Mouse (Mus musculus): ENCODE data around the gene Ftsj3. TPM values are rescaled to one million over a fixed set of nuclear protein-coding genes. Genes with fewer than 3 reads are reported as not detected.

Ftsj3 gene
- polyA plus RNA-seq, 1 experiment from 2014 or later = 38.8 TPM

DNA sequence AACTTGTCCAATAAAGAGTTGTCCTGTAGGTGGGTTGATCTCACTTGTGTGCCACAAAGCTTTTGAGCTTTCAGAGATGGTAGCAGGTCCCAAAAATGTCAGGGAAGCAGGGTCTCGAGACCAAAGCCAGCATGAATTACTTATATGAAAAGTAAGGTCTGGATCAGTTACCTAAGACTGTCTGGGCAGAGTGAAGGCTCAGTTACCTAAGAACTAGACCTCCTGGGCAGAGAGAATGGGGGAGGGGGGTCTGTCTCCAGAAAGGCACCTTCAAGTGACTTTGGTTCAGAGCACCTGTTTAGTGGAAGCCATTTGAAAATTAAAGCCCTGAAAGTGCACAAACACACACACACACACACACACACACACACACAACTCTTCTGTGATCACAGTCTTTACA is 18.5 kb upstream of the Ftsj3 start:
- H3K79me2 ChIP-seq (ENCODE audit: inconsistent target) = peaks cover 28% of the 10 kb centered on the region

DNA sequence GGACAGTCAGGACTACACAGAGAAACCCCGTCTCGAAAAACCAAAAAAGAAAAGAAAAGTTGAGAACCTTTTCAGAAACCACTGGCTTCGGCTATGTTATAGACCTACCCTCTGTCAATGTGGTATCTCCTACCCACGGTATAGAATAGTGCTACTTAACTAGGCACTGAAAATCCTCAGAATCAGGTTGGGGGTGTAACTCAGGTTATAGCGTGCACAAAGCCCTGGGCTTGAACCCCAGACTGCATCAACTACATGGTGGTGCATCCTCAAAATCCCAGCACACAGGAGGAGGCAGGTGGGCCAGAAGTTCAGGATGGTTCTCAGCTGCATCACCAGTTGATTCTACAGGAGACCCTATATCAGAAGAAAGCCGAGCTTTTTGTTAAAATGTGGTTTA is 17.9 kb upstream of the Ftsj3 start:
- WGBS (ENCODE audit: missing documents) = 87% methylated on average over 6 of the region's 6 CpGs
- H3K4me3 ChIP-seq (ENCODE audit: inconsistent target) = peak overlapping the region; percentile 40; the same call in 1 of the 2 replicates
- 0 out of 2 replicates have a peak overlapping the region, but pooled peaks have one; percentile 61 for H3K27ac ChIP-seq

More for the DNA sequence above, 18.5 kb upstream of the Ftsj3 start:
- H3K27ac ChIP-seq = no peak overlapping the region
- H3K36me3 ChIP-seq (ENCODE audit: inconsistent target) = no peaks in the 10 kb centered on the region
- WGBS (ENCODE audit: missing documents) = 100% methylated on average over 1 of the region's 1 CpGs
- no peak overlapping the region for H3K4me3 ChIP-seq (ENCODE audit: inconsistent target)

DNA sequence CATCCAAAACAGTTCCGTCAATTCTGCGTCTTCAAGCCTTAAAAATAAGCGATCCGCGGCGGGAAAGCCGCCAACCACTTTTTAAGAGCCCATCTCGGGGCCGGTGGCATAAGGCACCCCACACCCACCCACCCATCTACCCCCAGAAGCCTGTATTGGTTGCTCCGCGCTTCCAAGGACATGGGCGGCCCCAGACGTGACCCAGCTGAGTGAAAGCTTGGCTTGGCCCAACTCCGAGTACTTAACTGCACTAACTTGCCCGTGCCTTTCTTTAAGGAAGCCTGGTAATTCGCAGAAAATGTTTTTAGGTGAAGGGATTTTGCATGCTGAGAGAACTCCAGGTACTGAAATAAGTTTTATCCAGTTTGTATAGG is 17.4 kb upstream of the Ftsj3 start:
- Histone ChIP-seq H3K79me2 (ENCODE audit: inconsistent target) (peaks cover 39% of the 10 kb centered on the region), H3K4me3 (ENCODE audit: inconsistent target) (peak overlapping the region; percentile 40), H3K27ac (peak overlapping the region; percentile 61), H3K36me3 (ENCODE audit: inconsistent target) (no peaks in the 10 kb centered on the region)
- WGBS (ENCODE audit: missing documents) = 13% methylated on average over 16 of the region's 16 CpGs

More for the DNA sequence above, 17.9 kb upstream of the Ftsj3 start:
- Histone ChIP-seq H3K79me2 (ENCODE audit: inconsistent target) (peaks cover 34% of the 10 kb centered on the region), H3K36me3 (ENCODE audit: inconsistent target) (no peaks in the 10 kb centered on the region)

DNA sequence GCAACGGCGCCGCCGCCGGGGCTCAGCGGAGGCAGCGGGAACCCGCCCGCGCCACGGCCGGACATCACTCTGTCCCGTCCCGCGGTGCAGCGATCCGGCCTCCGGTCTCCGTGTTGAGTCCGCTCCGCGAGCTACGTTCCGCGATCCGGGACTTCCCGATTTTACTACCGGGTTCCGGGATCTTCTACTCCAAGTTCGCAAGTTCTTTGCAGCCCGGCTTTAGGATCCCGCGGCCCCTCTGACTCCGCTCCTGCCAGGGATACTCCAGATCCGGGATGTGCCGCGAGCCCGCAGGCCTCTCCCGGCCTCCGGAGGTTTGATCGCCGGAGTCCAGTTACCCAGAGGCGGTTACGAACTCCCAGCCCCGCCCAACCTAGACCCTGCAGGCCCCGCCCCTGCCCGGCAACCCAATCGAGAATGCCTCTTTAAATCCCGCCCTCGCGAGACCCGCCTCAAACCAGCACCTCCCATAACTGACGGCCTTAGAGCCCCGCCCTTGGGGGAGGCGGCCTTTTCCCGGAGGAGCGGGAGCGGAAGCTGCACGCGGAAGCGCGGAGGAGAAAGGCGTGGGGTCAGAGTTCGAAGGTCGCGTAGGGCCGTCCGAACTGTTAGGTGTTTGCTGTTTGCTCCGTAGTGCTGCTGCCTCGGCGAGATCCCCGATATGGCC is 16.9 kb upstream of the Ftsj3 start, which contains the start of gene Smarcd2:
Gene Smarcd2, minus strand, starts transcription at position 329 of the 667 bp plus-strand sequence.
- Histone ChIP-seq H3K27ac (peak within 1 kb of the TSS; percentile 61), H3K79me2 (ENCODE audit: inconsistent target) (peaks cover 44% of the 10 kb centered on the region), H3K4me3 (ENCODE audit: inconsistent target) (peak within 1 kb of the TSS; percentile 91), H3K36me3 (ENCODE audit: inconsistent target) (peaks cover 1% of the 10 kb centered on the region; the same call in 1 of the 2 replicates)
- under 1% methylated on average over 72 of the region's 72 CpGs for WGBS (ENCODE audit: missing documents)

DNA sequence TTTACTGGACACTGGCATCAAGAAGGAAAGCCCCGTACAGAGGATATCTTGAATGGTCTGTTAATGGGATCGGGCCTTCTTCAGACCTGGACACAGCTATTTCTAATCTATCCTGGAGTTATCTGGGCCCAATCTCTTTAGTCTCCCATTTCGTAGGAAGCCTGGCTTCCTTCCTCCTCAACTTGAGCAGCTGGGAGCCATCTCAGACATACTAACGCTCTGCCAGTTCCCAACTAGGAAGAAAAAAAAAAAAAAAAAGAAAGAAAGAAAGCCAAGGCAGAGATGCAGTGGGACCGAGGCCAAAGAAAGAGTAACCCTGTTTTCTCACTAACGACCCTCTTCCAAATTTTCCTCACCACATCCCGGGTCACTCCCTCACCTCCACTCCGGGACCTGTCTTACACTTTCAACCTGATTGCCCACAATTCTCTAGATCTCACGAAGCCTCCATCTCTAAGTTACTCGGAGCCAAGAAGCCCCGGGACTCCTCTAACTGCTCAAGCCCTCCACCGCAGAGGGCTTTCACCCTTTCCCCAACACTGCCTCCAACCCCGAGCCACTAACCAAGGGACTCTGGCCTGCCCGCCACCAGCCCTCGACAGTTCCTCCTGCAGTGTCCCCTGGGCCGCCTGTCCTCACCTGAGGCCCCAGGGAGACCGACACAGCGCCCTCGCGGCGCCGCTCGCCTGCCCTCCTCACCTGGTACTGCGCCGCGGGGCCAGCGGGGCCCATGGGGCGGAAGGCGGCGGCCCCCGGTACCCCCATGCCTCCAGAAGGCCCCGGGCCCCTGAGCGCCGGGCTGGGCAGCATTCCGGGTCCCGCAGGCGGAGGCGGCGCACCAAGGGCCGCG is 16.1 kb upstream of the Ftsj3 start:
- peak overlapping the region; percentile 91 for H3K4me3 ChIP-seq (ENCODE audit: inconsistent target)
- WGBS (ENCODE audit: missing documents) = under 1% methylated on average over 31 of the region's 41 CpGs
- H3K79me2 ChIP-seq (ENCODE audit: inconsistent target) = peaks cover 52% of the 10 kb centered on the region
- peaks cover 9% of the 10 kb centered on the region; the same call in 1 of the 2 replicates for H3K36me3 ChIP-seq (ENCODE audit: inconsistent target)
- peak overlapping the region; percentile 58 for H3K27ac ChIP-seq

DNA sequence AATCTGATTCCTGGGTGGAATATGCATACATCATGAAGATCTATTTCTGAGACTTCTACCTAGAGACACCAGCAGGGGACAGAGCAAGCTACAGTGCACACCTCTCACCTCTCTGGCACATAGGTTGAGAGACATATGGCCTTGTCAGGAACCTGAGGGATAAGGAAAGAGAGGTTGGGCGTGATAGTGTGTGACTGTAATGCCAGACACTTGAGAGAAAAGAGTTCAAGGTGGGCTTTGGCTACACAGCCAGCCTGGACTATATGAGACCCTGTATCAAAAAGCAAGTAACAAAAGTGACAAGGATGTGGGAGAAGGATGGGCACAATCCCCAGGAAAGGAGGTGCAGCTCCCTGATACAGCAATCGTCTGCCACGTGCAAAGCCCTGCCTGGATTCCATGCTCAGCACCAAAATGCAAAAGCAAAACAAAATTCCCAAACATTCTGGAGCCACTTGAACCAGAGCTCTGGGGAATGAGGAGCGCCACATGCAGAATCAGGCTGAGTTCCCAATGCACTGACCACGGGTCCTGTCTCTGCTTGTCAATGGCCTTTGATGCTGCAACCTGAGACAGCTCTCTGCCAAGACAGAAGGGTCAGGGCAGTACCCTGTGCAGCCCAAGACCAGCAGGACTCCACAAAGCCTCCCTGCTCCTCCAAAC is 15.4 kb upstream of the Ftsj3 start:
- Histone ChIP-seq H3K79me2 (ENCODE audit: inconsistent target) (peaks cover 55% of the 10 kb centered on the region), H3K36me3 (ENCODE audit: inconsistent target) (peaks cover 16% of the 10 kb centered on the region; the same call in 1 of the 2 replicates), H3K27ac (peak overlapping the region; percentile 58), H3K4me3 (ENCODE audit: inconsistent target) (peak overlapping the region; percentile 91)
- 37% methylated on average over 5 of the region's 5 CpGs for WGBS (ENCODE audit: missing documents)

DNA sequence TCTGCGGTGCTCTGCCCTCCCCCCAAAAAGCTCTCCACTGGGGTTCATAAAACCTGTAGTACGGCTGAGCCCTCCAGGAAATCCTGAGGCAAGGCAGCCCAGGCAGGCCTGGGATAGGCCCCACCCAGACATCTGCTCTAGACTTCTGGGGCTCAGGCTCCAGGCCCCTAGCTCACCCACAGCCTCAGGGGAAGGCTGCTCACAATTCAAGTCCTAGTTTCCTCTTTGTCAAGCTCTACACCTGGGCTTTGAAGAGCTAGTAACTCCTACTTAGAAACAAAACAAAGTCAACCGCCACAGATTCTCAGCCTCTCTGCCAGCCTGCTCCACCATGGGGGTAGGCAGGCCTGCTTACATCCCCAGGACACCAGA is 13.2 kb upstream of the Ftsj3 start:
- no peak overlapping the region for H3K4me3 ChIP-seq (ENCODE audit: inconsistent target)
- no peak overlapping the region for H3K27ac ChIP-seq
- WGBS (ENCODE audit: missing documents) = 55% methylated on average over 3 of the region's 3 CpGs
- H3K36me3 ChIP-seq (ENCODE audit: inconsistent target) = peaks cover 36% of the 10 kb centered on the region
- peaks cover 55% of the 10 kb centered on the region for H3K79me2 ChIP-seq (ENCODE audit: inconsistent target)

DNA sequence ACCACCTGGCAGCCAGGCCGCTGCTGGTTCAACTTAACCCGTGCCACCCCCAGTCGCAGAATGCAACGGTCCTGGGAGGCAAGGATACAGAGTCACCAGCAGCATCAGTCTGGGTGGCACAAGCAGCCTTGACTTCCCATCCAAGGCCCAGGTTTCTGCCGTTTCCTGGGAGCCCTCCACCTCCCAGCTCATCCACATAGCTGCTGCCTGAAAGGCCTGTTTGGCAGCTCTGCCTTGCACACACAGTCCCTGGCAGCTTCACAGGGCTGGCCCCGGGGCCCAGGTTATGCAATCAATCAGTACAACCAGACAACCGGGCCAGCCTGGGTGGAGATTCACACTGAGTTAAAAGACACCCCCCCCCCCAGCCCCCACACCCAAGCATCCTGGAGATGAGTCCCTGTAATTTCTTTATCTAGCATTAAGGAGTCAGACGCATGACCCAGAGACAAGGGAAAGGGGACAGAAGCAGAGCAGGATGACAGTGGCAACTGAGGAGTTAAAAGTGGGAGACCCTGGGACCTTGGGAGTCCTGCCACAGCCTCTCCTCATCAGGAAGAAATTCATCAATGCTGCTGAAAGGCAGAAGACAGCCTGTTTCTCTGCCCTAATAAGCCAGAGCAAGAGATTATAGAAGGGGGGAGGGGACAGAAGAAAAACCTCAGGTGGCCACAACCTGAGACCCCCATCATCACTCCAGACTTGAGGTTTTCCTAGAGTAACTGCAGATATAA is 12.6 kb upstream of the Ftsj3 start:
- 54% methylated on average over 8 of the region's 8 CpGs for WGBS (ENCODE audit: missing documents)
- peaks cover 55% of the 10 kb centered on the region for H3K79me2 ChIP-seq (ENCODE audit: inconsistent target)
- no peak overlapping the region for H3K4me3 ChIP-seq (ENCODE audit: inconsistent target)
- peaks cover 41% of the 10 kb centered on the region for H3K36me3 ChIP-seq (ENCODE audit: inconsistent target)
- no peak overlapping the region for H3K27ac ChIP-seq

DNA sequence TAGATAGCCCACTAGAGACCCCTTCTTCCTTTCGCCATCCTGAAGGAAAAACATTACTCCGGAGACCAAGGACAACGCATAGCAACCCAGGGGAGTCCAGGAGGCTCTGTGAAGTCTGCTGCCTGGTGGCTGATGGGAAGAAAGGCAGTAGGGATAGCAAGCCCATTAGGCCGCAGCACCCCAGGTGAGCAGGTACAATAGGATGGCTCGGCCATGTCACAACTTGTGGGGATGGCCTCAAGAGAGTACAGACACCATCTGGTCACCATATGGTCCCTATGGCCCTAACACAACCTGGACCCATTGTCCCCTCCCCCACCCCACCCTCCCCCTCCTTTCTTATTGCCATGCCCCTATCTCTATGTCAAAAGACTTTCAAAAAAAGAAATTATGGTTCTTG is 12.0 kb upstream of the Ftsj3 start:
- peaks cover 55% of the 10 kb centered on the region for H3K79me2 ChIP-seq (ENCODE audit: inconsistent target)
- no peak overlapping the region for H3K27ac ChIP-seq
- 93% methylated on average over 5 of the region's 5 CpGs for WGBS (ENCODE audit: missing documents)
- H3K4me3 ChIP-seq (ENCODE audit: inconsistent target) = no peak overlapping the region
- H3K36me3 ChIP-seq (ENCODE audit: inconsistent target) = peaks cover 47% of the 10 kb centered on the region

DNA sequence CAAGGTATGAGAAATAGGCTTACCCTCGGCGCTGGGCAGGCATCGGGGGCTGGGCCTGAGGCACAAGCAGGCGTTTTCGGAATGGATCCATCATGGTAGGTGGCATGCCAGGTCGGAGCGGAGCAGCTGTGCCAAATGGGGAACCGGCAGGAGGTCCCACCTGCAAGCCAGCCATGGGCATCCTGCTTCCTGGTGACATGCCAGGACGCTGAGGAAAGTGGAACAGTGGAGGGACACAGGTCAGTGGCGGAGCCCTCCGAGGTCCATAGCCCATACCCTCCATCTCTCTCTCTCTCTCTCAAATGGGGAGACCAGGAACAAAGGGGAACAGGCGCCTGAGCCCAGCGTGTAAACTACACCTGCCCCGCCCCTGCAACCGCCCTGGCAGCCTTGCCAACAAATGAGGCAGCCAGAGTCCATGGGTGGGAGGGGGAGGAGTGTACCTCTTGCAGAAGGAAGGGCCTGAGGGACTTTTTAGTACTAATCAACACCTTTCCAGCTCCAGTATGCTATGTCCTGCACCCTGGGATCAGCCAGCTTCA is 11.5 kb upstream of the Ftsj3 start:
- peaks cover 55% of the 10 kb centered on the region for H3K79me2 ChIP-seq (ENCODE audit: inconsistent target)
- H3K36me3 ChIP-seq (ENCODE audit: inconsistent target) = peaks cover 52% of the 10 kb centered on the region
- H3K4me3 ChIP-seq (ENCODE audit: inconsistent target) = no peak overlapping the region
- H3K27ac ChIP-seq = no peak overlapping the region
- WGBS (ENCODE audit: missing documents) = 86% methylated on average over 15 of the region's 15 CpGs

DNA sequence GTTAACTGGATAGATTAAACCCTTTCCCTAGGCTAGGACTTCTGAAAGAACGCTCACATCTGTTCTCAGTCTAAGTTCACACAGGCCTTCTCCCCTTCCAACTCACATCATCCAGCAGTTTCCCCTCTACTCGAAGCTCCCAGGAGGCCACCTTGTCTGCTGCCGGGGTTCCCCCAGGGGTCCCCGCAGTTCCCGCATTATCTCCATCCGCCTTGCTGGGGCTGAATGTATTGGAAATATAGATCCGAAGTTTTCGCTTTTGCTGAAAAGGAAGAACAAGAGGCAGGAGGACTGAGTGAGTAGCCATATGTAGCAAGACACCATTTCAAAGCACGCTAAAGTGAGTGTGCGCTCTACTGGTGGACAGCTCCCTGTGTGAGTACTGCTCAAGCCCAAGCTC is 10.6 kb upstream of the Ftsj3 start:
- WGBS (ENCODE audit: missing documents) = 97% methylated on average over 10 of the region's 10 CpGs
- H3K79me2 ChIP-seq (ENCODE audit: inconsistent target) = peaks cover 47% of the 10 kb centered on the region

DNA sequence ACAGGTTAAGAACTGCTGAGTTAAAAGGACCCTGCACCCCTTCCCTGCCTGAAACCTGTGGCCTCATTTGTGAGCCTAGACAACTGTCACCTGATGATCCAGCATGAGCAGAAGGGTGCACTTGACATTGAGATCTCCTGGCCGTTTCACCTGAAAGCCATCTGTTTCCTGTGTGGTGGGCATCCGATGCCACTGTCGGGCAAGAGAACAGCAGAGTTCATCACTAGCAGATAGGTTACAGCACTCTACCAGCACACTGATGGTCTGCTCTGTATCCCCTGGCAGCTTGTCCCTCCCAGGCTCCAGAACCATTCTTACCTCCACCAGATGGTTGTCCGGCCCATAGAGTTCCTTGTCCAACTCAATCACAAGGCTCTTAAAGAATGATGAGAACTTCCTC is 9.7 kb upstream of the Ftsj3 start:
- H3K79me2 ChIP-seq (ENCODE audit: inconsistent target) = peaks cover 41% of the 10 kb centered on the region
- 63% methylated on average over 4 of the region's 4 CpGs for WGBS (ENCODE audit: missing documents)
- no peak overlapping the region for H3K27ac ChIP-seq
- H3K4me3 ChIP-seq (ENCODE audit: inconsistent target) = no peak overlapping the region
- peaks cover 68% of the 10 kb centered on the region for H3K36me3 ChIP-seq (ENCODE audit: inconsistent target)

More for the DNA sequence above, 10.6 kb upstream of the Ftsj3 start:
- Histone ChIP-seq H3K4me3 (ENCODE audit: inconsistent target) (no peak overlapping the region), H3K27ac (no peak overlapping the region), H3K36me3 (ENCODE audit: inconsistent target) (peaks cover 62% of the 10 kb centered on the region)

DNA sequence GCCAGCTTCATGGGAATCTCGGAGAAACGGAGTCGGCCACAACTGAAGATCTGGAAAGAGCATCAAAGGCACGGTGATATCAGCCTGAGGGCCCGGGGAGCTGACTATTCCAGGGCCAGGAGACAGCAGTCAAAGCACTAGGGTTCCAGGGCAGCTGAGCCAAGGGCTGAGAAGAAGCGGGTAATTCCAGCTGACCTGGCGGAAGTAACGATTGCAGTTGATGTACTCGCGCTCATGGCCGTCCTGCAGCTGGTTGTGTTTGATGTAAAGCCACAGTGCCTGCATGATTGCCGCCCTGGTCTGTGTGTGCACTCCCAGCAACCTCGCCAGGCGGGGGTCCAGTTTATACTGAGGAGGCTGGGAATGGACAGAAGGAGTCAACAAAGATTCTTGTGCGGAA is 9.1 kb upstream of the Ftsj3 start:
- H3K36me3 ChIP-seq (ENCODE audit: inconsistent target) = peaks cover 70% of the 10 kb centered on the region
- 95% methylated on average over 15 of the region's 15 CpGs for WGBS (ENCODE audit: missing documents)
- H3K27ac ChIP-seq = no peak overlapping the region
- no peak overlapping the region for H3K4me3 ChIP-seq (ENCODE audit: inconsistent target)
- peaks cover 38% of the 10 kb centered on the region for H3K79me2 ChIP-seq (ENCODE audit: inconsistent target)

DNA sequence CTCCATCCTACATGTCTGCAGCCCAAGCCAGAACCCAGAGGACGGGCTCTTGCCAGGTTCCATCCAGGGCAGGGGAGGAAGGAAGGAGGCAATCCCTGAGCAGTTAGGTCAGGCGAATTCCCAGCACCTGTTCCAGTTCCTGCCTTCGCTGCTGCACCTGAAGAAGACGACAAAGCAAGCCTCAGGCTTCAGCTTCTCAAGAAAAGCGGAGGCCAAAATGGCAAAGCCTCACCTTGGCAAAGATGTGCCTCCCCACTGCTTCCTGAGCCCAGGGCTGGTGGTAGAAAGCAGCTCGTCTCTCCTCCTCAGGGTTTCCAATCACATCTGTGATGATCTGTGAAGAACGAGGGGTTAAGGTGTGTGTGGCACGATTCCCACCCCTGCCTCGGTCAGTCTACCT is 8.1 kb upstream of the Ftsj3 start:
- Histone ChIP-seq H3K4me3 (ENCODE audit: inconsistent target) (no peak overlapping the region), H3K27ac (no peak overlapping the region)
- 98% methylated on average over 9 of the region's 9 CpGs for WGBS (ENCODE audit: missing documents)

More for the DNA sequence above, 8.1 kb upstream of the Ftsj3 start:
- H3K79me2 ChIP-seq (ENCODE audit: inconsistent target) = peaks cover 36% of the 10 kb centered on the region
- peaks cover 75% of the 10 kb centered on the region for H3K36me3 ChIP-seq (ENCODE audit: inconsistent target)
